10 mouse cellular contexts compared by ENCODE assay signal in the genomic region with DNA sequence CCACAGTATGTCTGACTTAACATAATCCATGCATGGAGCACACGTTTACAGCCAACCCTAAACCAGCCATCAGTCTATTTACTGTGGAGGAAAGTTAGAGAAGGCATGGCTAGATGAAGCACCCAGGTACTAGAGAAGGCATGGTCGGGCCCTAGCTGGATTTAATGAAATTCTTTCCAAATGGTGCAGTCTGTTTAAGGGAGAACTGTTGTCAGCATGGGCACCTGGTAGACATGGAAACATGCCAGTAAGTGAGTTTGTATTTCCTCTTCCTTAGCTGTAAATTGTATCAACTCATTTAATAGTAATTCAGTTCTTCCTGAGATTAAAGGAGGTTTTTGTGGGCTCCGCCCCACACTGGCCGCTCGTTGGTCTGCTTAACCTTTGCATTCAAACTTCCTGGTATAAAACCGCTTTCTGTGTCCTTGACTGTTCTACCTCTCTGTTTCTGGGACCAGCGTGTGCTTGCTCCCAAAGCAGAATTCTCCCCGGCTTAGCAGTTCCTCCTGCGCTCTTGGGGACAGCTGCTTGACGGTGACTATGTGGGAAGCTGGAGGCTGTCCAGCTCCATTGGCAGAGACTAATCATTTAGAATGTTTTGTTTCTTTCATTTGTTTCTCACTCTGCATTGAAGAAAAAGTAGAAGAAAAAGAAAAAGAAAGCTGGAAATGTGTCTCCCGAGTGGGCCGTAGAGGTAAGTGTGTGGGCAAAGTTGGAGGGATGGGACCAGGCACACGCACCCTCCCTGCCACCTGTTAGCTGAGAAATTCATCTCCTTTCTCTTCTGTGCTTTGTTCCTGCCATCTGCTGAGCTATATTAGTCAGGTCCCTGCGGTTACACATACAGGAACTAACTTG.
DNase-seq lines count a peak whose midpoint lies in the region; ATAC-seq and TF ChIP-seq lines count a peak whose summit lies in the region.
"Had no signal": no experiment of that assay in that cellular context is flagged by ENCODE, and none has a peak within 500 bp of the region (broad histone marks: within the 10 kb centered on the region; RNA-seq: fewer than 3 reads in every experiment).

No protein-coding gene starts in this region.

- peak; percentile 34 for DNase-seq in gastrocnemius, postnatal 10 days
- no peak for DNase-seq in gastrocnemius, adult 8-10 months (ENCODE audit: low spot score in 2 of 2)
- peak; percentile 23 for DNase-seq in limb, embryonic 14.5 days (ENCODE audit: low spot score)
- no peak for DNase-seq in spleen, postnatal 14 days (ENCODE audit: low spot score in 2 of 2)
- DNase-seq in thymus, postnatal 4 days = no peak
- DNase-seq: gastrocnemius, postnatal 25 days had no signal

- H3K4me3 ChIP-seq in limb, embryonic 14.5 days (replicated peaks; ENCODE audit: low read length) = no peak overlapping the region
- H3K4me3 ChIP-seq: limb, embryonic 15.5 days had no signal

- H3K9me3 ChIP-seq in limb, embryonic 14.5 days (ENCODE audit: control insufficient read depth, low read length) = no peaks in the 10 kb centered on the region
- H3K9me3 ChIP-seq: limb, embryonic 15.5 days had no signal

- peaks cover 10% of the 10 kb centered on the region; the same call in 1 of the 2 replicates for H3K4me1 ChIP-seq in limb, embryonic 14.5 days (ENCODE audit: control insufficient read depth, insufficient read depth, low read length)

- no peak for TF ChIP-seq POLR2A in limb, embryonic 14.5 days (IDR thresholded peaks at IDR 0.05; ENCODE audit: borderline replicate concordance, extremely low read depth, insufficient read depth, insufficient read length)

- H3K27ac ChIP-seq in limb, embryonic 14.5 days (replicated peaks; ENCODE audit: low read depth, low read length) = no peak overlapping the region
- H3K27ac ChIP-seq: limb, embryonic 15.5 days had no signal

- no peaks in the 10 kb centered on the region for H3K36me3 ChIP-seq in limb, embryonic 14.5 days (ENCODE audit: control insufficient read depth, insufficient read depth, low read length)
- H3K36me3 ChIP-seq: limb, embryonic 15.5 days had no signal

- H3K9ac ChIP-seq in limb, embryonic 14.5 days (ENCODE audit: low read depth, low read length, severe bottlenecking) = no peak overlapping the region
- H3K9ac ChIP-seq: limb, embryonic 15.5 days had no signal

- 0 out of 2 replicates have a peak overlapping the region, but pooled peaks have one; percentile 3 for H3K4me2 ChIP-seq in limb, embryonic 14.5 days (replicated peaks; ENCODE audit: low read depth, low read length, severe bottlenecking)
- H3K4me2 ChIP-seq: limb, embryonic 15.5 days had no signal

- peak; percentile 60 for ATAC-seq in cerebellum, adult (ENCODE audit: insufficient number of reproducible peaks, low FRiP score, low TSS enrichment)
- ATAC-seq in hematopoietic stem cell, adult 5-6 weeks (replicated peaks in 1 of 2; ENCODE audit: insufficient read depth in 1 of 2, low FRiP score in 2 of 2, low TSS enrichment in 1 of 2, low read depth in 1 of 2, poor library complexity in 2 of 2, severe bottlenecking in 2 of 2) = peak; percentile 49 to 64
- no peak for ATAC-seq in limb, embryonic 14.5 days (ENCODE audit: low FRiP score, low read depth)
- no peak for ATAC-seq in monocyte, adult 5-6 weeks (replicated peaks; ENCODE audit: insufficient number of reproducible peaks, low FRiP score, low TSS enrichment, poor library complexity, severe bottlenecking)

- 49% methylated on average over 14 of the region's 14 CpGs for WGBS in limb, embryonic 14.5 days

- no peaks in the 10 kb centered on the region for H3K27me3 ChIP-seq in limb, embryonic 14.5 days (ENCODE audit: control insufficient read depth, insufficient read depth, low read length)
- H3K27me3 ChIP-seq: limb, embryonic 15.5 days had no signal

Comparison
In these comparisons a context has a peak if more than half of its experiments do, and no peak if none do; other contexts are left out.
1. DNase-seq: peak in gastrocnemius, postnatal 10 days (single experiment) and limb, embryonic 14.5 days (single experiment); none in gastrocnemius, adult 8-10 months (0 of 2), spleen, postnatal 14 days (0 of 2) and thymus, postnatal 4 days (single experiment).
2. ATAC-seq: peak in cerebellum, adult (single experiment) and hematopoietic stem cell, adult 5-6 weeks (2 of 2); none in limb, embryonic 14.5 days (single experiment) and monocyte, adult 5-6 weeks (single experiment).